Mouse (Mus musculus) midbrain, embryonic 11.5 days (tissue): ENCODE results near the gene Tgm7. TPM values are rescaled to one million over a fixed set of nuclear protein-coding genes. Genes with fewer than 3 reads are reported as not detected.
"Not testable (repeated sequence)": the region's sequence is repeated elsewhere in the genome, so short reads cannot be mapped to it uniquely, and the experiment has no call there.

Experiments
- ATAC-seq: fragments of 200-750 bp; cut with Nextera tagmentation; 2 replicates; pipeline ENCODE4 v1.8.0; 2017; ENCODE audit warnings: moderate TSS enrichment, moderate library complexity; ENCODE audit not compliant: low FRiP score
- DNase-seq: peaks from one replicate; pipeline ENCODE4 v3.0.0; 2015; ENCODE audit warnings: low spot score; ENCODE audit errors: missing footprints
- H3K27ac ChIP-seq: fragments of 300-500 bp; sonication (generic); 2 replicates; pipeline ENCODE4 v1.5.1; 2014; ENCODE audit warnings: low read depth, low read length
- H3K27me3 ChIP-seq: fragments of 300-500 bp; sonication (generic); 2 replicates; pipeline ENCODE4 v1.6.1; 2014; ENCODE audit warnings: mild to moderate bottlenecking, low read length, moderate library complexity, mixed read lengths; ENCODE audit not compliant: control insufficient read depth, insufficient read depth
- H3K36me3 ChIP-seq: fragments of 300-500 bp; sonication (generic); 2 replicates; pipeline ENCODE4 v1.6.1; 2014; ENCODE audit warnings: mild to moderate bottlenecking, low read length, moderate library complexity, mixed read lengths; ENCODE audit not compliant: control insufficient read depth, insufficient read depth
- H3K4me1 ChIP-seq: fragments of 300-500 bp; sonication (generic); 2 replicates; pipeline ENCODE4 v1.6.1; 2014; ENCODE audit warnings: low read length; ENCODE audit not compliant: control insufficient read depth, insufficient read depth
- H3K4me2 ChIP-seq: fragments of 300-500 bp; sonication (generic); 2 replicates; pipeline ENCODE4 v1.6.1; 2014; ENCODE audit warnings: mild to moderate bottlenecking, moderate library complexity
- H3K4me3 ChIP-seq: fragments of 300-500 bp; sonication (generic); 2 replicates; pipeline ENCODE4 v1.5.1; 2014; ENCODE audit warnings: low read depth, low read length
- H3K9ac ChIP-seq: fragments of 300-500 bp; sonication (generic); 2 replicates; pipeline ENCODE4 v1.6.1; 2014; ENCODE audit warnings: low read length
- H3K9me3 ChIP-seq: fragments of 300-500 bp; sonication (generic); 2 replicates; pipeline ENCODE4 v1.6.1; 2016; ENCODE audit warnings: low read length; ENCODE audit not compliant: control insufficient read depth
- WGBS: fragments of 180-500 bp; shearing (Covaris S2); extraction: QIAGEN DNeasy Blood & Tissue Kit; methylation state at CpG from one replicate; pipeline ENCODE4 v1.1.7; 2014; 5-methylcytosine and 5-hydroxymethylcytosine counted together
- polyA plus RNA-seq: library from polyadenylated mRNA; unstranded; fragments of >200 nt; fragmentation: Nextera tagmentation; extraction: Ambion mirVana; gene quantifications from 2 replicates; pipeline ENCODE4 v1.2.1, GENCODE M21; 2014

Gene Tgm7
- polyA plus RNA-seq, 1 experiment from 2014 or later = not detected

- Histone ChIP-seq H3K4me3 (no peak overlapping the region), H3K27me3 (no peaks in the 10 kb centered on the region), H3K4me1 (no peaks in the 10 kb centered on the region), H3K36me3 (no peaks in the 10 kb centered on the region), H3K4me2 (no peak overlapping the region), H3K9me3 (no peaks in the 10 kb centered on the region), H3K27ac (no peak overlapping the region), H3K9ac (no peak overlapping the region)
- ATAC-seq (no peak), DNase-seq (no peak)
- WGBS = 66% methylated on average over 1 of the region's 1 CpGs
Measured at GRCm38 (mm10) chr2:121132822-121133221, 23.2 kb upstream of the Tgm7 start.

- H3K9me3 ChIP-seq = no peaks in the 10 kb centered on the region
- ATAC-seq (no peak), DNase-seq (no peak)
- H3K4me3 ChIP-seq = no peak overlapping the region
- H3K36me3 ChIP-seq = no peaks in the 10 kb centered on the region
- H3K27me3 ChIP-seq = no peaks in the 10 kb centered on the region
- no peak overlapping the region for H3K4me2 ChIP-seq
- no peak overlapping the region for H3K27ac ChIP-seq
- WGBS = 77% methylated on average over 9 of the region's 9 CpGs
- no peak overlapping the region for H3K9ac ChIP-seq
- H3K4me1 ChIP-seq = no peaks in the 10 kb centered on the region
Measured at GRCm38 (mm10) chr2:121128865-121129620, 19.4 kb upstream of the Tgm7 start.

GRCm38 (mm10) chr2:121127536-121127935 lies 17.9 kb upstream of the Tgm7 start:
- H3K36me3 ChIP-seq = no peaks in the 10 kb centered on the region
- H3K27ac ChIP-seq = no peak overlapping the region
- H3K9me3 ChIP-seq = no peaks in the 10 kb centered on the region
- no peaks in the 10 kb centered on the region for H3K4me1 ChIP-seq
- H3K9ac ChIP-seq = no peak overlapping the region
- WGBS = 93% methylated on average over 1 of the region's 1 CpGs
- no peak overlapping the region for H3K4me3 ChIP-seq
- no peaks in the 10 kb centered on the region for H3K27me3 ChIP-seq
- no peak for DNase-seq
- H3K4me2 ChIP-seq = no peak overlapping the region
- ATAC-seq = no peak

GRCm38 (mm10) chr2:121126302-121126701 lies 16.7 kb upstream of the Tgm7 start:
- not testable (repeated sequence) for H3K4me2 ChIP-seq, H3K4me1 ChIP-seq, ATAC-seq, H3K36me3 ChIP-seq, H3K9me3 ChIP-seq, H3K27me3 ChIP-seq, H3K4me3 ChIP-seq, H3K9ac ChIP-seq, H3K27ac ChIP-seq, DNase-seq
- 86% methylated on average over 5 of the region's 5 CpGs for WGBS

GRCm38 (mm10) chr2:121119260-121119659 lies 9.7 kb upstream of the Tgm7 start:
- DNase-seq = no peak
- no peak overlapping the region for H3K27ac ChIP-seq
- no peaks in the 10 kb centered on the region for H3K9me3 ChIP-seq
- no peak overlapping the region for H3K9ac ChIP-seq
- H3K36me3 ChIP-seq = no peaks in the 10 kb centered on the region
- no peak for ATAC-seq
- no peak overlapping the region for H3K4me2 ChIP-seq
- no peak overlapping the region for H3K4me3 ChIP-seq
- no peaks in the 10 kb centered on the region for H3K4me1 ChIP-seq
- 86% methylated on average over 3 of the region's 3 CpGs for WGBS
- no peaks in the 10 kb centered on the region for H3K27me3 ChIP-seq

- H3K4me2 ChIP-seq = no peak overlapping the region
- H3K4me1 ChIP-seq = no peaks in the 10 kb centered on the region
- no peaks in the 10 kb centered on the region for H3K9me3 ChIP-seq
- H3K4me3 ChIP-seq = no peak overlapping the region
- H3K9ac ChIP-seq = no peak overlapping the region
- DNase-seq (no peak), ATAC-seq (no peak)
- H3K36me3 ChIP-seq = no peaks in the 10 kb centered on the region
- 96% methylated on average over 2 of the region's 2 CpGs for WGBS
- no peaks in the 10 kb centered on the region for H3K27me3 ChIP-seq
- no peak overlapping the region for H3K27ac ChIP-seq
Measured at GRCm38 (mm10) chr2:121115418-121115817, 5.8 kb upstream of the Tgm7 start.

GRCm38 (mm10) chr2:121105940-121106339 lies 3.7 kb downstream of the Tgm7 start:
- H3K36me3 ChIP-seq = no peaks in the 10 kb centered on the region
- H3K9ac ChIP-seq = no peak overlapping the region
- no peak overlapping the region for H3K27ac ChIP-seq
- ATAC-seq = no peak
- H3K27me3 ChIP-seq = no peaks in the 10 kb centered on the region
- H3K9me3 ChIP-seq = no peaks in the 10 kb centered on the region
- no peaks in the 10 kb centered on the region for H3K4me1 ChIP-seq
- no peak for DNase-seq
- H3K4me3 ChIP-seq = no peak overlapping the region
- H3K4me2 ChIP-seq = no peak overlapping the region

- Histone ChIP-seq H3K27me3 (no peaks in the 10 kb centered on the region), H3K4me1 (no peaks in the 10 kb centered on the region), H3K36me3 (no peaks in the 10 kb centered on the region), H3K4me2 (no peak overlapping the region), H3K27ac (no peak overlapping the region), H3K9ac (no peak overlapping the region), H3K4me3 (no peak overlapping the region), H3K9me3 (no peaks in the 10 kb centered on the region)
- 30% methylated on average over 9 of the region's 9 CpGs for WGBS
- DNase-seq (no peak), ATAC-seq (no peak)
Measured at GRCm38 (mm10) chr2:121102051-121102450, 7.5 kb downstream of the Tgm7 start.

- Histone ChIP-seq H3K27ac (no peak overlapping the region), H3K36me3 (no peaks in the 10 kb centered on the region), H3K4me1 (no peaks in the 10 kb centered on the region), H3K9ac (no peak overlapping the region), H3K27me3 (no peaks in the 10 kb centered on the region), H3K4me3 (no peak overlapping the region), H3K9me3 (no peaks in the 10 kb centered on the region), H3K4me2 (no peak overlapping the region)
- no peak for DNase-seq
- no peak for ATAC-seq
- WGBS = 71% methylated on average over 4 of the region's 4 CpGs
Measured at GRCm38 (mm10) chr2:121089751-121090150, 19.8 kb downstream of the Tgm7 start.
